Mouse (Mus musculus) embryo, embryonic 11 days (tissue): Measurements from ENCODE around the gene Psg22.
"Not testable (repeated sequence)": the region's sequence is repeated elsewhere in the genome, so short reads cannot be mapped to it uniquely, and the experiment has no call there.

Experiments
- DNase-seq: peaks from one replicate; pipeline ENCODE4 v3.0.0-alpha.2; 2015

Psg22 gene

DNA sequence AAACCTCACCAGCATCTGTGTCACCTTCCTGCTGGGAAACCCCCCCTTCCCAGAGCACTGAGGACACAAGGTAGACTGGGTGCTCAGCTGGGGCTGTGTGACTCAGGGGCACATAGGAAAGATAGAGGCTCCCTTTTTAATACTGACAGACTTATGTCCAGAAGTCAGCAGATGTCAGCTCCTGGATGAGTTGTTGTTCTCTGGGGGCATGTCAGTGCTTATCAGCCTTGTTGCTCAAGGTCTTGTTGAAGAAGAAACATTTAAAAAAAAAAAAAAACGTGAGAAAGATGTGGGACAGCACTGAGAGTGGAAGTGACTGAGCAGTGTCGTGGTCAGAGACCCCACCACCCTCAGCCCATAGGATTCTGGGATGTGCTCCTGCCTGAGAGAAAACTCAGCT, at the start of gene Psg22:
Gene Psg22 (plus strand): TSS at position 301 of the 400 bp plus-strand sequence.
- DNase-seq, result no peak

GRCm38 (mm10) chr7:18679772-18680171, 38.1 kb upstream of the Psg22 start:
- peak; percentile 62 for DNase-seq

DNA sequence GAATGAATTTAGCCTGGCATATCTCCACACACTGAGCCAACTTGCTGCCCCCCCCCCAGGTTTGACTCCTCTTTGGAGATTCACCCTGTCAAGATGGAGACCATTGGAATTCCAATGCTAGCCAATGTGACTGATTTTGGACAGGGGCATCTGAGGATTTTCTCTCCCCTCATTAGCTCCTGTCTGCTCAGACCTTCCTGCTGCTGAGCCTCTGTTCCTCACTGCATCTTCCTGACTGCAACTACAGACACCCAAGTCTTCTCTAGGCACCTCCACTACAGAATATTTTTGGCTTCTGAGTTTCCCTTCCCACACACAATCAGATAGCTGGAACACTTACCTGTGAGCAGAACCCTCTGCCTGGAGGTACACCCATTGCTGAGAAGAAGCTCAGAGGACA, 32.3 kb upstream of the Psg22 start:
- DNase-seq, result no peak

DNA sequence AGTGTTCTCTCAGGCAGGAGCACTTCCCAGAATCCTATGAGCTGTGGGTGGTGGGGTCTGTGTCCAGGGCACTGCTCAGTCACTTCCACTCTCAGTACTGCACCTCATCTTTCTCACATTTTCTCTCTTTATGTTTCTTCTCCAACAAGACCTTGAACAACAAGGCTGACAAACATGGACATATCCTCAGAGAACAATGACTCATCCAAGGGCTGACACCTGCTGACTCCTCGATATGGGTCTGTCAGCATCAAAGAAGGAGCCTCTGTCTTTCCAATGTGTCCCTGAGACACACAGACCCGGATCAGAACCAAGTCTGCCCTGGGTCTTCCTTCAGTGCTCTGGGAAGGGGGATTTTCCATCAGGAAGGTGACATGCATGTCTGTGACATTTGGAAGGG, 31.8 kb upstream of the Psg22 start, which contains the start of gene Psg20:
Gene Psg20 (minus strand): TSS at position 101 of the 400 bp plus-strand sequence.
- no peak for DNase-seq

DNA sequence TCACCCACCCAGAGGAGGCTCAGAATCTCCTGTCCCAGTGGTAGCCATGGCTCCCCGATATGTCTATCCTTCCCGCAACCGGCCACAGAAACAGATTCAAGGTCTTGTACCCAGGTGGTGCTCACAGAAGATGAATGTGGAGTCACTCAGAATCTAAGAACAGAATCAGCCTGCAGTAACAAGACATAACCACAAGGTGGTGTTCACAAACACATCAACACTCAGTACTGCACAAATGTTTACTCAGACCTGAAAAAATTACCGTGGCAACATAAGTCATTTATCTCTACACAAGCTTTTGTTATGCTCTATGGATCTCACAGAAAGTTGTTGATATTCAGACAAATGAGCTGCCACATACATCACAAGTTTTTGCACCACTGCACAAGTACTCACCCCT, 7.6 kb upstream of the Psg22 start:
- DNase-seq, result peak; percentile 3

DNA sequence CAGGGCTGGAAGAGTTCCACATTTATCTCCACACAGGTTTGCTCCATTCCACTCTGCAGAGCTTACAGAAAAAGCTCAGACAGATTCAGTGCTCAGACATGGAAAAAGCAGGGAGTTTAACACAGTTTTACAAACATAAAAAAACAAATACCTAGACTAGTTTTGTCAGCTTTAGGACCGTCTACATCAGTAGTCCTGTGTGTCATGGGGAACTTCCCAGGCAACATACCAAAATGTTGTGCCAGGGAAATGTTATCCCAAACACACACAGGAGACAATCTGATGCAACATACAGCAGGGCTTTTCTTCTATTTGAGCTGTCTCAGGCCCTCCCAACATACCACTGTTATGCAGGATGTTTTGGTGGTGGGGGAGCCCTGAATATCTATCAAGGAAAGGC, 7.0 kb upstream of the Psg22 start:
- DNase-seq, result no peak

DNA sequence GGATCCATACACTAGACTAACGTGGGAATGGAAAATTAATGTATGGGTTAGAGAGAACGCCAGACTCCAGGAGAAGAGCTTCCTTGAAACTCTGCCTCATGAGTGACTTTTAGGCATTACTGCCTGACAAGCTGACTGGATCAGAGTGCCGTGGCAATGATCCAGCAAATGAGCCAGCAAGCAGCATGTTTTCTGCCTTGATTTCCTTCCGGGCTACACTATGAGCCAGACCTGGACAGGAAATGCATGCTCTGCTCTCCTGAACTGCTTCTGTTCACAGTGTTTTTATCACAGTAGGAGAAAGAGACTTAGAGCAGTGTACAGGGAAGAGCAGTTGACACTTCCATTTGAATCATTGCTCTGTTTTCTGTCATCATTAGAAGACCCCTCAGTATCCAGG, 2.3 kb upstream of the Psg22 start:
- DNase-seq, result no peak

- DNase-seq, result no peak
Measured at GRCm38 (mm10) chr7:18724001-18724400, 6.1 kb downstream of the Psg22 start.

- DNase-seq, result not testable (repeated sequence)
Measured at GRCm38 (mm10) chr7:18725931-18726330, 8.0 kb downstream of the Psg22 start.

DNA sequence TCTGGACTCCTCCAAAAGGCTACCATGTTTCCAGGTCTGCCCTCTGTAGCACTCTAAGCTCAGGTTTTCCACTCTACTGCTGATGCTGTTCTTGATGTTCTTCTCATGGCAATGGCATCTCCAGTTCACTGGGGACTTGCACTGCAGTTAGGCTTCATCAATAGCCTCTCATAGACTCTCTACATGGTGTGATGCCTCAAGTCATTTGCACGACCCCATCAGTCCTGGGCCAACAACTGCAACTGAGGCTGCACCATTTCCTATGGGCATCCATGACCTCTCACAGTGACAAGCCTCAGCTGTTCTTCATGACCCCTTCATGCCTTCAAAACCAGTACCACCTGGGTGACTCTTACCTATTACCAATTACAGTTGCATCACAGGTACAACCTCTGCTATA, 10.5 kb downstream of the Psg22 start:
- no peak for DNase-seq

DNA sequence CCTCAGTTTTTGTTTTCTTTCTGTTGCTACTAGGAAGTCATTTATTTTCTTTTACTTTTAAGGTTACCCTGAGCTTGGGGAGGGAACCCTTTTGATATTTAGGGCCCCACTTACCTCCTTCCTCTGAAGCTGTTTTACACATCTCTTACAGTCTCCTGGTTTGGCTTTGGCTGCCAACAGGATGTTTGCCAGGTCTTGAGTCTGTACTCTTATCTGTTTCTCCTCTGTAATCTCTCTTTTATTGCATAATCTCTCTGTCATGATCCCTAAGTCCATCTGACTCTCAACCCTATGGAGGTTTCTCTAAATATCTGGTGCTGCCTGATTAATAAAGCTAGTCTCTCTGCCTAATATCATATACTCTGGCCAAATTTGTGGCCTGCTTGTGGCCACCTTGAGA, 15.2 kb downstream of the Psg22 start:
- no peak for DNase-seq

DNA sequence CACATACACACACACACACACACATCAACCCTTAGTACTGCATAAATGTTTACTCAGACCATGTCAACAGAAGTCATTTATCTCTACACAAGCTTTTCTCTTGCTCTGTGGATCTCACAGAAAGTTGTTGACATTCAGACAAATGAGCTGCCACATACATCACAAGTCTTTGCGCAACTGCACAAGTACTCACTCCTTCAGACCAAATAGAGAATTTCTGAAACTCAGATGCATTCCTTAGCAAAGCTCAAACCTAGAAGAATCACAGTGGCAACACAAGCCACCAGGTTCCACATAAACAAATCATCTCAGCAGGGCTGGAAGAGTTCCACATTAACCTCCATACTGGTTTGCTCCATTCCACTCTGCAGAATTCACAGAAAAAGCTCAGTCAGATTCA, 16.6 kb downstream of the Psg22 start:
- DNase-seq, result no peak

- DNase-seq, result peak; percentile 60
Measured at GRCm38 (mm10) chr7:18746189-18746860, 28.4 kb downstream of the Psg22 start.

DNA sequence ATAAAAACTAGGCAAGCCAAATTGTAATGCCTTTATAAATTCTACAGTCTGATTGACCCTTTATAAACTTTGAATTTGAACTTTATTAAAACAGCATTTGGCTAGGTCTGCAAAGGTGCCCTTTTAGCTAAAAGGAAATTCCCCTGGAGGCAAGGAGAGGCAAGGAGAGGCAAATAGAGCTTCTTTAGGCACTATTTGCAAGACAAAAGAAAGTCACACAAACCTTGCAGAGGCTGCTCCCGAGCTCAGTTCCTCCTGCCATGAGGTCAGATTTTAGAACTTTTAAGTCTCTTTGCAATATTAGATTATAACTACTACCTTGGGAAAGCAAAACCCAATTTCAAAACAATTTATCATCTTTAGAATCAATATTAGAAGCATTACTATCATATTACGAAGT, 29.5 kb downstream of the Psg22 start:
- not testable (repeated sequence) for DNase-seq

DNA sequence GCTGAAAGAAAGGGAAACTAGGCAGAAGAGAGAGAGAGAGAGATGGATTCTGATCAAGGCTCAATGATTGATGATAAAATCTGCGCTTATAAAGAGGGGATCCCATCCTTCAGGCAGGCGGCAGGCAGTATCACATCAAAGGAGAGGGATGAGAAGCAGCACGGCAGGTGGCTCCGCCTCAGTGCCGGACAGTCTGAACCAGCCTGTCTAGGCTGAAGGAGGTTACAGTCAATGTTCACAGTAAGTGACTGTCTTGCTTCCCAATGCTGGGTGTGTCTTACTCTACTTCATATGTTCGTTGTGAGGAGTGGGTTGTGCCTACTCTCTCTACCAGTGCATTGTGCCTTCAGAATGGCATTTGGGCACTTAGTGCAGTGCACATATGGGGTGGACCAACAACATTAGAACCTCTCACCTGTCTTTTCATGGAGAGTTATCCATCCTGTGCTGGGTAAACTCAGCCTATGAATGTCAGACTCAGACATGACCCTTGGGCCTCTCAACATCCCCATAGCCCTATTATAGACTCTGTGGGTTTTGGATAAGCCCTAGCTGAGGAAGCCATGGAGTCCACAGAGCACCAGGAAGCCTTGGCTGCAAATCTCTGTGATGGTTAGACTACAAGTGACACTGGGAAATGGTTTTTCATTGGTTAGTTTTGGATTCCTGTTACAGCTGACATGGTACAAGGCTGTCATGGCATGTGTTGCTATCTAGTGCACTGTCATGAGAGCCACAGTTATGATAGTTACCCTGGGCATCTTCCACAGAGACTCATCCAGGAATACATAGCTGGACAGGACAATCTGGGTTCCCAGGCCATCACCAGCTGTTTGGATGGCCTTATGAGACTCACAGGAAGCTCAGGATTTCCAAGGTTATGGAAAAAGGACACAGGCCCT, 31.4 kb downstream of the Psg22 start:
- no peak for DNase-seq

DNA sequence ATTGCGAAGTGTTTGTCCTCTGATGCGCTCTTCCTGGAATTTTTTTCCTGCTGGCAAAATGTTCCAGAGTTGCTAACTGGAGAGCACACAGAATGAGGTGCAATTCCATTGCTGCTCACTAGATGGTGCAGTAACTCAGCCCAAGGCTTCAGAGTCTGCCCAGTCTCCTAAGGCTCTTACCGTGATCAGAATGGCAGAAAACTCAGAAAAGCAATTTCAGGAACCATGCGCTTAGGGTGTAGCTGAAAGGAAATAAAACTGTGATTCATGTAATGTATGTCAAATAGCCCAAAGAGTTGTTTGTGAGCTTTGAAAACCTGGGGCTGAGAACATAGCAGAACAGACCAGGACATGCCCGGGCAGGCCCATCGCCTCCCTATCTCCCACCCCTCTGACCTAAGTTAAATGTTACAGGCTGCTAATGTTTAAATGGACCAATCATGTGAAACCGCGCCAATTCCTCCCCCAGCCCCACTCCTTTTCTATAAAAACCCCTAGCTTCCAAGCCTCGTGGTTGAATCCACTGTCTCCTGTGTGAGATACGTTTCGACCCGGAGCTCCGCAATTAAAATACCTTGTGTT, 32.1 kb downstream of the Psg22 start:
- peak; percentile 80 for DNase-seq

DNA sequence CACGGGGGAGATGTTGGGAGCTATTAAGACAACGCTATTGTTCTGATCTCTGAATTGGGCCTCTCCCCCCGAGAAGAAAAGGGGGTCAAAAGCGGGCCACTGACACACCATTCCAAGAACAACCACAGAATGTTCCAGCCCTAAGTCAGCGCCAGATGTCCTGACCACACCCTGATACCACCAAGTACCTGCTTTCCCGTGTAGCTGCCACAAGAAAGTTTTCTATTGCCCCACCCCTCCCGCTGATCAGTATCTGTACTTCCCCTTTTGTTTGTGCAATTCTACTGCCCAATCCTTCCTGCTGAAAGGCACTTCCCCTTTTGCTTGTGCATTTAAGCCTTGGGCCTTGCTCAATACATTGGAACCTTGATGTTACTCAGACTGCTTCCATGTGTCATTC, 42.3 kb downstream of the Psg22 start:
- not testable (repeated sequence) for DNase-seq

DNA sequence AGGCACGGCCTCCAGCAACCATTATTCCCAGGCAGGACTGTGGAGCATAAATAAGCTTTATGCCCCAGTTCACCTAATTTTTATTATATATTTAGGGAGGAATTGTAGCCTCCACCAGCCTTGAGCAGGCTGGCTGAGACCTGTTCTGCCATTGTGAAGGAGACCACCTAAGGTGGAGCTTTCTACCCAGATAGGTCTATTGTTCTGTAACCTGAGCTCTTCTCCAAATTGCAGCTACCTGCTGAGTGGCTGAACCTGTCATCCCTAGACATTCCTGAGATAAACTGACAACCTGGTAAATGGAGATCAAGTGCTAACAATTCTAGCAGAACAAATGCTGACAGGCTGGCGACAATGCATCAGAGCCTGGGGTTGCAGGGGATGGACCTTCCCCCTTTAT, 45.0 kb downstream of the Psg22 start:
- DNase-seq, result not testable (repeated sequence)
